Mouse (Mus musculus) mouse embryonic stem cell (cell line): ENCODE measurements around the gene Gm17651.

Experiments used
- in situ Hi-C, 2 experiments: fragments of 300-500 bp; cut with MboI; formaldehyde crosslinking; loops; 1 replicate in 1 of 2; 3 replicates in 1 of 2; pipeline ENCODE4 v1.14.3; 2019 to 2020; ENCODE audit warnings: low sequenced_read_pairs in 2 of 2, low pct_unique_long_range_greater_than_20kb in 1 of 2, mixed read lengths in 1 of 2; ENCODE audit not compliant: unreplicated experiment in 1 of 2

The Gm17651 gene

DNA sequence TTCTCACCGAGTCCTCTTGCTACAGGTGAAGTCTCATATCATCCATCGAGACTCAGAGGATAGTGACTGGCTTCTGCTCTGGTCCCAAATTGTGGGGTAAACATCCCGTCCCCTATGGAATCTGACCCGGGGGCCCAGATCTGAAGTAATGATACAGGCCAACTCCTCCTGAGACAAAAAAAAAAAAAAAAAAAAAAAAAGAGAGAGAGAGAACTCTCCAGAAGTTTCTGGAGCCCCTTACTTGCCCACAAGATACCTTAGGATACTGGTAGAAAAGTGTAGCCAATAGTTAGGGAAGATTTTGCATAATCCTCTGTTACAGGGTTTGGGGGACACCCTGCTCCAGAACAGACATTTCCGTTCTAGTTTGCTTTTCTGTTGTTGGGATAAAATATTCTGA lies 8.1 kb upstream of the Gm17651 start:
- in situ Hi-C loops = loop anchor here (10.0 to 25.0 kb wide), 2 partner anchors 202 to 205 kb away; partner anchors contain the start of gene Pde4dip (in 2 of the 2)

DNA sequence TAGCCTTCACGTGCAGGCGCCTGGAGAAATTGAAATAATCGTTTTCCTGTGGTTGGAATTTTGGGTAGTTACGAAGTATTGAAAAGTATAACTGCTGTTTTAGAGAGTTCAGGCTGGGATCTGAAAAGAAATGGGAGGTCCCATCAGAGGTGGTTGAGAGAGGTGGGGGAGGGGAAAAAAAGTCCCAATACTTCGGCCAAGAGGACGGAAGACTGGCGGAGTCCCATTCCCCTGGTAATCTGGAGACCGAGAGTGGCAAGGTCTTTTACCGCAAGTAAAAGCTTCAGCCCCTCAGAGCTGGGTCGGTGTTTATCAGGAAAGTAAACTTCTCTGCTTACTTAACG lies 7.6 kb upstream of the Gm17651 start:
- in situ Hi-C loops = loop anchor here (10.0 to 25.0 kb wide), 2 partner anchors 203 to 205 kb away; partner anchors contain the start of gene Pde4dip (in 2 of the 2)

DNA sequence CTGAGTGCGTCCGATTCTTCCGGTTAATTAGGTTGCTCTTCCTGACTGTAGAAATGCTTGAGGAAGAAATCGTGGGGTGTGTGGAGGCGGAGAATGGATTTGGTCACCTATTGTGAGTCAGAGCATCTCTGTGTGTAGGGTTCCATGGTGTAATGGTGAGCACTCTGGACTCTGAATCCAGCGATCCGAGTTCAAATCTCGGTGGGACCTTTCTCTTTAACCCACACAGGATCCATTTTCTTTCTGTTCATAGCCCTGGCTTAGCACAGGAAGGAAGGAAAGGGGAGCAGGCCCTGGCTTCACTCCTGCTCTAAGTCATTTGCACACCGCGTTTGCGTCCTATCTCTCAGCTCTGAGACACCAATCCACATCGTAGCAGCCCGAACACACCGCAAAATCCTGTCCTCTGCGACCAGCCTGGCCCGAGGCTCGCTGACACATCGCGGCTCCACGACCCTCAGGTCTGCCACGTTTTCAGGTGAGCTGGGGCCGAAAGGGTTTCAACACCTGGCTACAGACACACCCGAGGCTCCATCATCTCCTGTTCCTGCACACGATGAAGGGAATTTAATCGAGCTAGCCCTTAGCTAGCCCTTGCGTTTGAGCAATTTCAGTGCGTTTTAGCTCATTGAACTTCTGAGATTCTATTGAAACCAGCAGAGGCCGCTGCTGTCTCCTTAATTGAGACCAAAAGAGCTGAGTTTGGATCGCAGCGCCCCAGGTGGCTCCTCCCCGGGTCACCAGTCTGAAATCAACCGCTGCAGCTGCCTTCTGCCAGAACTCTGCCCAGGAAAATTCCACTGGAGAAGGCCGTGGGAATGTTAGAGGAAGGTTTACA lies 7.0 kb upstream of the Gm17651 start:
- in situ Hi-C loops = loop anchor here (10.0 to 25.0 kb wide), 2 partner anchors 203 to 206 kb away; partner anchors contain the start of gene Pde4dip (in 2 of the 2)

DNA sequence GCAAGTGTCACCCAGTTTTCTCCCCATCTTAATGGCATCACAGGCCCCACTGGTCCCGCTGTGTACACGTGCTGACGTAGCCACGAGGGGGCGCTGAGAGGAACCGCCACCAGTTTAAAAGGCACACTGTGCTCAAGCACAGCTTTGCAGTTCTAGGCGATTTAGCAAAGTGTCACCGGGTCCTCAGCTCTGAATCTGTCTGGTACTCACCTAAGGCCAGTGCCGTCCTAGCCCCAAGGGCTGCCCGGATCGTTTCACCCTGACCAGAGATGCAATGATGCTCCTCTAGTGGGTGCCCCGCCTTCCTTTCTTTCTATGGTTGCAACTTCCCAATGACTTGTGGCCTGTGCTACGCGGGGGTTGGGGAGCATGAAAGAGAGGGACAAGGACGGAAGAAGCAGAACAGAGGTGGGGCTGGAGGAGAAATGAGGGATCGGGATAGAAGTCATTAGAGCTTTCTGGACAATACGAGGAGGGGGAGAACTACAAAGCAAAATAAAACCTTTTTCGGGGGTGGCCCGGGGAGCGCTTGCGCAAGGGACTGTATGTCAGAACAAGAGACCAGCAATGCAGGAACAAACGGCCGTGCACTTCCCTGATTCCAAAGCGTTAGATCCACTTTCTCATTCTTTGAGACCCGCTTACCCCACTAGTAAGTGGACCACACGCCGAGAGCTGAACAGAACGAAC lies 6.3 kb upstream of the Gm17651 start:
- in situ Hi-C loops = loop anchor here (10.0 to 25.0 kb wide), 2 partner anchors 204 to 207 kb away; partner anchors contain the start of gene Pde4dip (in 2 of the 2)

DNA sequence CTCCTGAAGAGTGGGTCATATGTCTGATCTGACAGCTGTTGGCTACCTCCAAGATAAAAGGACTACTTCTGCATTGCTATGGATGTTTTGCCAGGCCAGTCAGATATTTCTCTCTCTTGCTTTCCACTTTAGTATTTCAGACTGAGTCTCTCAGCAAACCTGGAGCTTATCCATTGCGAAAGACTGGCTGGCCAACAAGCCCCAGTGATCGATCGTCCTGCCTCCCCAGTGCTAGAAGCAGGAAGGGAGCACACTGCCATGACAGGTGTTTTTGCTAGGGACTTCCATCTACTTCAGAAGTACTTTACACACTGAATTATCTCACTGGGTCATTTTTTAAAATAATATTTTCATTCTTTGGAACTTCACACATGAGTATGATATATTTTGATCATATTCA lies 3.9 kb upstream of the Gm17651 start:
- in situ Hi-C loops = loop anchor here in 1 of 2 experiments (25.0 kb wide), 1 partner anchor 209 kb away; the partner anchor contains the start of gene Pde4dip

DNA sequence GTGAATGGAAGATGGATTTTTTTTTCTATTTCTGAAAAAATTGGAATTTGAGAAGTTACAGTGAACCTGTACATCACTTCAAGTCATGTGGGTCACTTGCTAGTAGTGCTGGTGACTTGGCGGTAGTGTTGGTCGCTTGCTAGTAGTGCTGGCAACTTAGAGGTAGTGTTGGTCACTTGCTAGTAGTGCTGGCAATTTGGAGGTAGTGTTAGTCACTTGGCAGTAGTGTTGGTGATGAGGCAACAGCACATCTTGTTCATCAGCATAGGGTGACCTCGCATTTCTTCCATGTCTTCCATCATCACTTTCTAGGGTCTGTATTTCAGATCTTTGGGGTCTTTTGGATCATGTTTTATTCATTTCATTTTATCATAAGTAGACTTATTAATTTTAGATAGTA lies 1.6 kb upstream of the Gm17651 start:
- in situ Hi-C loops = loop anchor here in 1 of 2 experiments (25.0 kb wide), 1 partner anchor 211 kb away; the partner anchor contains the start of gene Pde4dip

DNA sequence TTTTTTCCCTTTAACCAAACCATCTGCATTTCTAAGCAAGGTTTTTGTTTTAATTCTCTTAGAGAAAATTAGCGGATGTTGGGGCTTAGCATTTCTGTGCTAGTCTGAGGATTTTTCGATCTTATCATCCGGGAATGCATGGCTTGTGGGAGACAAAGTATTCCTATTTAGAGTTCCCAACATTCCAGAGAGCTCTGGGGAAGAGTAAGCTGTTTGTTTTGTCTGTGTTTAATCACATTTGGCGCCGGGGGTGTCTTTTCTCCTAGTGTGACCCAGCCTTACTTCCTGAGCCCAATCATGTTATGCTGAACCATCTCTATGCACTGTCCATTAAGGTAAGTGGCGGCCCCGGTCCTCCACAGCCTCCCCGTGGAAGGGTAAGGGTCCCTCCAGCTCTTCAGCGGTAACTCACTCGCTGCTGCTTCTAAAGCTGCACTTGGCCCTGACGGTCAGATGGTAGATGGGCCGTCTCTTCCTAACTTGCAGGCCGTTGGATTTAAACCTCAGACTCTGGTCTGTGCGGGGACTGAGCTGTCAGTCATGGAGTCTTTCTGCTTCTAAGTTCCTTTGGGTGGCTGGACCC lies 7.3 kb downstream of the Gm17651 start:
- in situ Hi-C loops = no loop called here

DNA sequence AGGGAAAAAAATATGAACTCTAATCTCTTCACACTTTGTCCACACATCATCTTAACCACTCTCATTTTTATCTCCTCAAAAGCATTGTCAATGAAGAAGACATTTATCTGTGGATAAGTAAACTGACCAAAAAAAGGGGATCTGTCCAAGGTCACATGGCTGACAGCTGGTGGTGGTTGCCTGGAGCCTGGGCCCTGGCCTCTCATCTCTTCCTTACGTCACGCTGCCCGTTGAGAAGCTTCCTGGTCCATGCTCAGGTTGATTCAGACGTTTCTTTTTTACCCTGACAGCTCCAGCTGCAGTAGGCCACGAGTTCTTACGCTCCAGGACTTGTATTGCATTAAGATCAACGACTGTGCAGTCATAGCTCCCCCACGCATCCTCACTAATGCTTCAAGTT lies 8.3 kb downstream of the Gm17651 start:
- in situ Hi-C loops = no loop called here

DNA sequence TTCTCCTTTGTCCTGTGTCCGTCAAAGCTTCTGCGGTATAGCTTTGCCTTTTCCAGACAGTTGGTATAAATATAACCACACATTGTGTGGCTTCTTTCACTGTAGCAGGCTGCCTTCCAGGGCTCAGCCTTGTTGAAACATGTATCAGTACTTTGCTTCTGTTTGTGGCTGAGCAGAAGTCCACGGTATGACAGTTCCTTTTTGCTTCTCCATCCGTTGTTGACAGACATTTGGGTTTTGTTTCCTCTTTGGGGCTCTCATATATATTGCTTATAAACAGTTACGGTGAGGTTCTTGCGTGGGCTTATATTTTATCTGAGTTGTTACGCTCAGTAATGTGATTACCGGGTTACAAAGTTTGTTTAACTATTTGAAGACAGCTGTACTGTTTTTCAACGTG lies 9.0 kb downstream of the Gm17651 start:
- in situ Hi-C loops = no loop called here

DNA sequence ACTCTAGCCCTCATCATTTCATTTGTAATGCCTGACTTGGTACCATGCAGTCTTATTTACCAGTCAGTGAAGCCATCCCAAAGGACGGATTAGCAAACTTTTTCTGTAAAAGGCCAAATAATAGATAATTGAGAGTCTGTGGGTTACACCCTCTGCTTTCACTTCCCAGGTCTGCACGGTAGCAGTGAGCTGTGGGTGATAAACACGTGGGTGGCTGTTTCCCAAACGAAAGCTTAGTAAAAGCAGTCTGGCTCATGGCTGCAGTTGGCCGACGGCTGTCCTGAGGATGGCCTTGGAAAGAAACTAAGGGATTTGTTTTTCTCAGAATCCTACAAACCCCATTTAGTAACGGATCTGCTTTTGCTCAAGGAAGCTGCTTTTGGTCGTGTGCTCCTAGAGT lies 13.3 kb downstream of the Gm17651 start:
- in situ Hi-C loops = no loop called here

DNA sequence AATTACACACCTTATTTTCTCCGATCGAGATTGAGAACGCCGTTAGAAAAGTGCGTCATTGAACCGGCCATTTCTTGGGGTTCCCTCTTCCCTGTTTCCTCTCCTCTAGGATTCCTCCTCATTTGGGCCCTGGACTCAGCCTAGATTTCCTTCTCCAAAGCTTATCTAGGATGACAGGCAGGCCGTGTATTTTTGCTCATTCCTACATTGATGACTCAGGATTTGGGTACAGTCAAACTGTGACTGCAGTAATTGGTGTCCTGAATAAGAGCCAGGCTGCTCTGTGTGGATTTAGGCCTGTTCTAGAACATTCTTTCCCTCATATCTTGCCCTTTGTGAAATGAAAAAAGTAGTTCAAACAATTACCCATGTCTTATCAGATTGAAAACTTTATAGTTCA lies 14.7 kb downstream of the Gm17651 start:
- in situ Hi-C loops = loop anchor here (10.0 kb wide), 1 partner anchor 125 kb away; no protein-coding TSS in a partner anchor

DNA sequence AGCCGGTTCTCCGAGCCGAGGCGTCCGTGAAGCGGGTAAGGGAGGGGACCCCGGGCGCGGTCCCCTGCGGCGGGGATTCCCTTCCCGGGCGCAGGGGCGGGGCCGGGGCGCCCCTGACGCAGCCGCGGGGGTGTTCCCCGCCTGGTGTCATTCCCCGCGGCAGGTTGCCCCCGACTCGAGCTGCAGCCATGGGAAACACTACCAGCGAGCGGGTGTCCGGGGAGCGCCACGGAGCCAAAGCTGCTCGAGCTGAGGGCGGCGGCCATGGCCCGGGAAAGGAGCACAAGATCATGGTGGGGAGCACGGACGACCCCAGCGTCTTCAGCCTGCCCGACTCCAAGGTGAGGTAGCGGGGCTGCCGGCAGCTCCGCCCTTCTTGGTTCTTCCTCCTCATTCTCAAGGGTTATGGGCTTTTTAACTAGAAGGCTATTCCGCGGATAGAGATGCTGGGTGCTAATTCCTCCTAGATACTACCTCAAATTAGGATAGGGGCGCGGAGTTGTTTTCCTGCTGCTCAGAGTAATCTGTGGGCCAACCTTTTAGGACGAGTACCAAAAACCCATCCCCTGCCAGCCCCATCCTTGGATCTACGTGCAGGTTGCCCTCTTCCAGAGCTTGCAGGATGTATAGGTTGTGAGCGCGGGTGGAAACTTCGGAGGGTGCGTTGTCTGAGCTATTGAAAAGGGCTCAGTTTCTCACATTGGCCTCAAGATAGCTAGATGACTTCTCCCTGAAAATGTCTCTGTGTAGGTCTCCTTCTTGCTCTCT lies 15.9 kb downstream of the Gm17651 start:
- in situ Hi-C loops = loop anchor here (10.0 kb wide), 1 partner anchor 124 kb away; no protein-coding TSS in a partner anchor

DNA sequence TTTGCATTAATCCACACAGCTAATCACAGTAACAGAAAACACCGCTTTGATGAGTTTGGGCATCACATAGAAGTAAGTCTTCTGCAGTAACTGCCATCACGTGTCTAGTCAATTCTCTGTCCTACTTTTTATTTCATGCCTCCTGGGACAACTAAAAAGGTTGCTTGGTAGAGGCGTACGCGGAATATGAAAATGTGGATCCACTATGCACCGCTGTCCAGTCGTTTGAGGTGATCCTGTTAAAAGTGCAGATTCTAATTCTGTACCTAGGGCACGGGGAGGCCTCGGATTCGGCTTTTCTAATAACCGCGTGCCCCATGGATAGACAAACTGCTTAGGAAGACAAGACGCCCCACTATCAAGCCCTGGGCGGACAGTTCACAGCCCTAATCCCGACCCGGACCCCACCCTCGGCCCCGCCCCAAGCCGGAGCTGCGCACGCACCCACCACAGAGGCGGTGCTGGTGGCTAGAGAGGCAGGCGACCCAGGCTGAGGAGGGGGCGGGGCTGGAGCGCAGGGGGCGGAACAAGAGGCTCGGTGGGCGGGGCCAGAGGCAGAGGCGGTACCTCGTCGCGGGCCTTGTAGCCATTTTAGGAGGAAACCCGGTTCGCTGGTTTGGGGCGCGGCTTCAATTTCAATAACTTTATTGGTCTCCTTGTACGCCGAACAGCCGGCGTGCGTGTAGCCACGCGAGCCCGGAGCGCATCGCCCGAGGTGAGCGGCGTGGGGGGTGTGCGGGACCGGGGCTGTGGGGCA lies 16.7 kb downstream of the Gm17651 start, which contains the start of gene Prkab2:
Gene Prkab2 (plus strand): TSS at position 539 of the 757 bp plus-strand sequence.
- in situ Hi-C loops = loop anchor here (10.0 kb wide), 1 partner anchor 123 kb away; no protein-coding TSS in a partner anchor

DNA sequence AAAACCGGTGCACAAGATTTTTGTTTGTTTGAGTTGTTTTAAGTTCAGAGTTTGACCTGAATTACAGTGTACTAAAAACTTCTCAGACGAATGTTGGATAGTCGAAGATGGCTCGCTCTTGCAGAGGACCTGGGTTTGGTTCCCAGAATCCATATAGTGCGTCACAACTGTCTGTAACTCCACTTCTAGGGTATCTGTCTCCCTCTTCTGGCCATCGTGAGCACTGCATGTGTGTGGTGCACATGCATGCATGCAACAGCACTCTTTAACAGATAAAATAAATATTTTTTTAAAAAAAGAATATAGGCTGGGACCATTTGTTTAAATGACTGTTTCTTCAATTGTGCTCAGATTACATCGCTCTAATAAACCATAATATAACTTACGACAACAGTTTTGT lies 19.6 kb downstream of the Gm17651 start:
- in situ Hi-C loops = loop anchor here (10.0 kb wide), 1 partner anchor 120 kb away; no protein-coding TSS in a partner anchor

DNA sequence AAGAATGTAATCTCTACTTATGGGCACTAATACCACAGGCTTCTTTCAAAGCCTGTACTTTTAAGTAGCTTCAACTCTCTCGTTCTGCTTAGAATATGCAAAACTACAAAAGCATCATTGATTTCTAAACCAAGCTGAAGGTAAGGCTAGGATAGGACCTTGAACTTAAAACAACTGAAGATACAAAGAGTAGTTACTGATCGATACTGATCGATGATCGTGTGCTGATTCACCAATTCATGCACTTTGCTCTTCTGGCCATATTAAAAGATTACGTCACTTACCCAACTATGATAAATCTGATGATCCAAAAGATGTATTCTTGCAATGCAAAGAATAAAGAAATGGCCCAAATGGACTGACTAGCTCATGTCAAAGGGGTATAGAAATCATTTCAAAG lies 20.7 kb downstream of the Gm17651 start:
- in situ Hi-C loops = loop anchor here (10.0 kb wide), 1 partner anchor 119 kb away; no protein-coding TSS in a partner anchor

DNA sequence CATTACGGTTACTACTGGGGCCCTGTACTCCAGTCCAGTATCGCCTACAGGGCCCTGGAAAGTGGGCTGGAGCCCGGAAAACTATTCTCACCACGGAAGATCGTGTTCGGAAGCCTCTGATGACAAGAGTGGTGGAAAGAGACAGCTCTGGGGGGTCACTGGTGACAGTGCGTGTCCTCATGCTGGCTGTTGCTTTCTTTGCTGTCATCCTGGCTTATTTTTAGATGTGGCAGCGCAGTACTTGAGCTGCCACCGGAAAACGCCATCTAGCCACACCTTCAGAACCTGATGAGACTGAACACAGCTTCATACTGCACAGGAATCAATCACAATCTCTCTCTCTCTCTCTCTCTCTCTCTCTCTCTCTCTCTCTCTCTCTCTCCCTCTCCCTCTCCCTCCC lies 22.9 kb downstream of the Gm17651 start:
- in situ Hi-C loops = loop anchor here (10.0 kb wide), 1 partner anchor 117 kb away; no protein-coding TSS in a partner anchor

DNA sequence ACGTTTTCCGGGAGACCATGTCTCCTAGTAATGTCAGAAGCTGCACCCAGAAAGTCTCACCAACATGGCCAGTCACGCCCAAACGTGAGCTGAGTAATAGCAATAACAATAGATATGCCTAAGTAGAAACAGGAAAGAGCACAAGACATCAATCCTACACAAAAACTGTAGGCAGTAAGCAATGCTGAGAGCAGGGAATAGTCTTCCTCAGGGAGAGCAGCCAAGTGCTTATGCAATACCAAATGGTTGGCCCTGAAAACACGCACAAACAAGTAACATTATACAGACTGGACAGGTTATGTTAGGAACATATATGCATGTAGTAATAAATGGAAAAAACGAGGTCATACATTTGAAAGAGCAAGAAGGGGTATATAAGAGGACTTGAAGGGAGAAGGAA lies 25.0 kb downstream of the Gm17651 start:
- in situ Hi-C loops = no loop called here
